26 mouse cellular contexts compared by ENCODE assay signal in the genomic region with DNA sequence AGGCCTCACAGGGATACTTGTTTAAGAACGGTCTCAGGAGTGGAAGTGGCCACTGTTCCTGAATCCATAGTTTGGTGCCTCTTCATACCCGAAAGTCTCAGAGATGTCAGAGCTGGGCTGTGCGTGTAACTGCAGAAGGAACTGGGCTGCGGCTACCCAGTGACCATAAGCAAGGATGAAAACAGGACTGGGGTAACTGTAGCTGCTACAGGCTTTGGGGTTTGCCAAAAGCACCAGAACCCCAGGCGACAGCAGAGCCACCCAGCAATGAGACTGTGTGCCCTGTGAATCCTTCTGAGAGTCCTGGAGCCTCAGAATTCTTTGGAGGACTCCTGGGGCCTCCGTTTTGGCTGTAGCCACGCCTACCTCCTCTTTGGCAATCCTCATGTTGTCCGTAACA. TPM values are rescaled to one million over a fixed set of nuclear protein-coding genes. Genes with fewer than 3 reads are reported as not detected.
"Had no signal": no experiment of that assay in that cellular context is flagged by ENCODE, and none has a peak within 500 bp of the region (broad histone marks: within the 10 kb centered on the region; RNA-seq: fewer than 3 reads in every experiment).

No protein-coding gene starts in this region.

- H3K4me1 ChIP-seq: midbrain, embryonic 15.5 days had no signal

- H3K36me3 ChIP-seq: midbrain, embryonic 12.5 days; midbrain, embryonic 15.5 days; neural tube, embryonic 13.5 days; neural tube, embryonic 15.5 days had no signal

- DNase-seq: lung, adult 18-20 months; lung, embryonic 14.5 days; lung, postnatal 10 days; lung, postnatal 4 days; retina, postnatal 1 day; right cerebral cortex, adult 18-20 months; right cerebral cortex, postnatal 25 days; right cerebral cortex, postnatal 4 days; spleen, adult 18-20 months; thymus, adult 18-20 months; thymus, postnatal 14 days; thymus, postnatal 36 days had no signal

- H3K9me3 ChIP-seq: midbrain, embryonic 12.5 days; midbrain, embryonic 15.5 days; neural tube, embryonic 13.5 days; neural tube, embryonic 15.5 days had no signal

- H3K4me2 ChIP-seq: lung, embryonic 14.5 days; midbrain, embryonic 12.5 days; midbrain, embryonic 15.5 days; neural tube, embryonic 13.5 days; neural tube, embryonic 15.5 days had no signal

- H3K9ac ChIP-seq: lung, embryonic 14.5 days; midbrain, embryonic 12.5 days; midbrain, embryonic 15.5 days; neural tube, embryonic 13.5 days; neural tube, embryonic 15.5 days had no signal

- H3K27ac ChIP-seq: midbrain, embryonic 12.5 days; midbrain, embryonic 15.5 days; neural tube, embryonic 13.5 days; neural tube, embryonic 15.5 days had no signal

- ATAC-seq: midbrain, embryonic 15.5 days had no signal

- H3K4me3 ChIP-seq: midbrain, embryonic 12.5 days; midbrain, embryonic 15.5 days; myocyte; neural tube, embryonic 13.5 days; neural tube, embryonic 15.5 days had no signal

- H3K27me3 ChIP-seq: midbrain, embryonic 15.5 days; neural tube, embryonic 15.5 days had no signal

RNA-seq across cellular contexts. Expression of a gene that starts 35.9 kb away (rescaled TPM):
- total RNA-seq: megakaryocyte, adult 5-6 weeks; megakaryocyte-erythroid progenitor cell, adult 5-6 weeks had no signal
- polyA plus RNA-seq: liver, embryonic 16.5 days; lung, embryonic 14.5 days; lung, embryonic 16.5 days; midbrain, embryonic 12.5 days; midbrain, embryonic 15.5 days; myocyte; neural tube, embryonic 11.5 days; neural tube, embryonic 13.5 days; neural tube, embryonic 15.5 days; small intestine, adult 2 months; stomach, embryonic 14.5 days; stomach, embryonic 16.5 days; thymus, postnatal 0 days had no signal
